8 mouse cellular contexts compared by ENCODE assay signal in the genomic region with DNA sequence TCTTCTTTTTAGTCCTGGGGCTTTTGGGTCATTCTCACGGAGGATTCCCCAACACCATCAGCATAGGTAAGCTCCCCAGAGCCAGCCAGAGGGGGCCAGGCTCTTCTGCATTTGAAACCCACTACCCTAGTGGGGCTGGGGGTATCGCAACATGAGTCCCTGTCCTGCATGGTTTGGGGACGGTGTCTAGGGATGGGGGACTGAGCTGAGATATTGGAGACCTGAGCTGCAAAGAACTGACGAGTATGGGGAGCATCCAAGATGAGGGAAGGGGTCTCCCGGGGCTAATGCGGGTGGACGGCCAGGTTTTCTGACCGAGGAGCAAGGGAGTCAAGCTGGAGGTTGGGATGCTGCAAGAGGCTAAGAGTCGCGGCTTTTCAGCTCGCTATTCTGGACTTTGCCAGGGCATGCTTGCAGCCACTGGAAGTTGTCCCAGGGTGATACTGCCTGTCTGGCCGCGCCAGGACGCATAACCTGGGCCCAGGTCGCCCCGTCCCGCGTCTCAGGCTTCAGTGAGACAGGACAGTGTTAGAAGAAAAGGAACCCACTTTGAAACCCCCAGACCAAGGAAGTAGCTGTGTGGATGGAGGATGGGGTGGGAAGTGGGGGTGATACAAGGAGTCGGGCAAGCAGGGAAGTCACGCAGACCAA. TPM values are rescaled to one million over a fixed set of nuclear protein-coding genes. Genes with fewer than 3 reads are reported as not detected.
DNase-seq lines count a peak whose midpoint lies in the region; ATAC-seq and TF ChIP-seq lines count a peak whose summit lies in the region.

No protein-coding gene starts in this region.

- peak overlapping the region; percentile 87 for H3K27ac ChIP-seq in embryonic fibroblast, embryonic 13.5 days (ENCODE audit: insufficient read depth, low read length)
- peak overlapping the region; percentile 40; the same call in 1 of the 2 replicates for H3K27ac ChIP-seq in hindbrain, embryonic 12.5 days
- H3K27ac ChIP-seq in limb, embryonic 15.5 days = no peak overlapping the region; the same call in 1 of the 2 replicates
- no peak overlapping the region for H3K27ac ChIP-seq in neural tube, embryonic 11.5 days (ENCODE audit: low read depth, low read length)

- H3K36me3 ChIP-seq in hindbrain, embryonic 12.5 days = no peaks in the 10 kb centered on the region
- H3K36me3 ChIP-seq in limb, embryonic 15.5 days = no peaks in the 10 kb centered on the region
- H3K36me3 ChIP-seq in neural tube, embryonic 11.5 days (ENCODE audit: control insufficient read depth, insufficient read depth, low read length) = no peaks in the 10 kb centered on the region

- peak overlapping the region; percentile 67 for H3K4me3 ChIP-seq in embryonic fibroblast, embryonic 13.5 days (ENCODE audit: insufficient read depth, low read length)
- H3K4me3 ChIP-seq in hindbrain, embryonic 12.5 days = peak overlapping the region; percentile 43
- H3K4me3 ChIP-seq in limb, embryonic 15.5 days = peak overlapping the region; percentile 38
- peak overlapping the region; percentile 37 for H3K4me3 ChIP-seq in neural tube, embryonic 11.5 days (ENCODE audit: low read depth, low read length)

- H3K4me2 ChIP-seq in hindbrain, embryonic 12.5 days (replicated peaks) = peak overlapping the region; percentile 66
- peak overlapping the region; percentile 56 for H3K4me2 ChIP-seq in limb, embryonic 15.5 days
- peak overlapping the region; percentile 63 for H3K4me2 ChIP-seq in neural tube, embryonic 11.5 days (ENCODE audit: low read depth)

- DNase-seq in urinary bladder, adult 2 months (ENCODE audit: low spot score) = peak; percentile 24
- no peak for DNase-seq in urinary bladder, postnatal 25 days (ENCODE audit: low spot score)
- peak; percentile 42 for DNase-seq in neural tube, embryonic 11.5 days (ENCODE audit: low spot score)
- no peak for DNase-seq in frontal cortex, adult 2 months (ENCODE audit: extremely low spot score in 1 of 2, low spot score in 1 of 2)
- no peak for DNase-seq in spleen, postnatal 4 days (ENCODE audit: low spot score in 2 of 2)

- WGBS in hindbrain, embryonic 12.5 days = 17% methylated on average over 20 of the region's 20 CpGs
- WGBS in limb, embryonic 15.5 days = 18% methylated on average over 20 of the region's 20 CpGs
- 11% methylated on average over 20 of the region's 20 CpGs for WGBS in neural tube, embryonic 11.5 days

- TF ChIP-seq CTCF in embryonic fibroblast, embryonic 13.5 days (IDR thresholded peaks at IDR 0.05; ENCODE audit: borderline replicate concordance, insufficient read depth, low read length) = no peak

- no peaks in the 10 kb centered on the region for H3K9me3 ChIP-seq in hindbrain, embryonic 12.5 days (replicated peaks)
- no peaks in the 10 kb centered on the region for H3K9me3 ChIP-seq in limb, embryonic 15.5 days
- no peaks in the 10 kb centered on the region for H3K9me3 ChIP-seq in neural tube, embryonic 11.5 days (ENCODE audit: control insufficient read depth, low read length)

- no peaks in the 10 kb centered on the region; the same call in 1 of the 2 replicates for H3K4me1 ChIP-seq in embryonic fibroblast, embryonic 13.5 days (ENCODE audit: control insufficient read depth, insufficient read depth, low read length)
- no peaks in the 10 kb centered on the region; the same call in 1 of the 2 replicates for H3K4me1 ChIP-seq in hindbrain, embryonic 12.5 days
- peaks cover 6% of the 10 kb centered on the region; the same call in 1 of the 2 replicates for H3K4me1 ChIP-seq in limb, embryonic 15.5 days
- H3K4me1 ChIP-seq in neural tube, embryonic 11.5 days (ENCODE audit: control insufficient read depth, insufficient read depth, low read length) = no peaks in the 10 kb centered on the region

- H3K9ac ChIP-seq in hindbrain, embryonic 12.5 days = peak overlapping the region; percentile 56
- 0 out of 2 replicates have a peak overlapping the region, but pooled peaks have one; percentile 26 for H3K9ac ChIP-seq in limb, embryonic 15.5 days
- H3K9ac ChIP-seq in neural tube, embryonic 11.5 days (ENCODE audit: low read length) = peak overlapping the region; percentile 41

- peak; percentile 49 for TF ChIP-seq POLR2A in embryonic fibroblast, embryonic 13.5 days (IDR thresholded peaks at IDR 0.05; ENCODE audit: low read depth, low read length)

- no peaks in the 10 kb centered on the region for H3K27me3 ChIP-seq in hindbrain, embryonic 12.5 days
- H3K27me3 ChIP-seq in limb, embryonic 15.5 days = no peaks in the 10 kb centered on the region
- no peaks in the 10 kb centered on the region for H3K27me3 ChIP-seq in neural tube, embryonic 11.5 days (ENCODE audit: control insufficient read depth, insufficient read depth, low read length)

- ATAC-seq in hindbrain, embryonic 12.5 days (ENCODE audit: low FRiP score) = peak; percentile 60
- no peak for ATAC-seq in limb, embryonic 15.5 days (ENCODE audit: insufficient number of reproducible peaks, low FRiP score, low TSS enrichment, low read depth)
- peak; percentile 33 for ATAC-seq in neural tube, embryonic 11.5 days (ENCODE audit: insufficient read depth, low FRiP score, low TSS enrichment)

RNA-seq across cellular contexts. Expression of a gene that starts 1.1 kb away (rescaled TPM):
- polyA plus RNA-seq in urinary bladder, adult 2 months (2012; rRNA removed) = 8.4 and 8.6 TPM in 2 replicates
- polyA plus RNA-seq in embryonic fibroblast, embryonic 13.5 days (2011; ENCODE audit: insufficient read length, low read depth, missing spikeins) = 82.8 and 95.5 TPM in 2 replicates
- 8.4 and 10.2 TPM in 2 replicates for polyA plus RNA-seq in hindbrain, embryonic 12.5 days (2016; fragmentation: Nextera tagmentation; extraction: Ambion mirVana)
- polyA plus RNA-seq in limb, embryonic 15.5 days (2015; fragmentation: Nextera tagmentation; extraction: Ambion mirVana) = 4.7 and 7.4 TPM in 2 replicates
- 2.9 and 3.9 TPM in 2 replicates for polyA plus RNA-seq in neural tube, embryonic 11.5 days (2014; fragmentation: Nextera tagmentation; extraction: Ambion mirVana)
- 119 and 144 TPM in 2 replicates for polyA plus RNA-seq in frontal cortex, adult 2 months (2012; rRNA removed)

Comparison
In these comparisons a context has a peak if more than half of its experiments do, and no peak if none do; other contexts are left out.
1. DNase-seq: peak in urinary bladder, adult 2 months (single experiment) and neural tube, embryonic 11.5 days (single experiment); none in urinary bladder, postnatal 25 days (single experiment), frontal cortex, adult 2 months (0 of 2) and spleen, postnatal 4 days (0 of 2).
2. H3K27ac ChIP-seq: peak in embryonic fibroblast, embryonic 13.5 days (single experiment) and hindbrain, embryonic 12.5 days (single experiment); none in limb, embryonic 15.5 days (single experiment) and neural tube, embryonic 11.5 days (single experiment).
3. Peak in every context shown above with its lines, with median percentiles within 50 percentile points of each other: H3K4me3 ChIP-seq, H3K4me2 ChIP-seq and H3K9ac ChIP-seq.